Mouse (Mus musculus) left cerebral cortex, adult 18-20 months (tissue): Measurements from ENCODE around the gene Slc25a22. TPM values are rescaled to one million over a fixed set of nuclear protein-coding genes. Genes with fewer than 3 reads are reported as not detected.

Experiments
- DNase-seq, 2 experiments: peaks; one replicate each; pipeline ENCODE4 v3.0.0; 2021 to 2022; ENCODE audit warnings: low spot score in 2 of 2, mixed read lengths in 1 of 2
- long read RNA-seq, 2 experiments: library from polyadenylated mRNA; stranded (forward); transcript quantifications; one replicate each; pipeline ENCODE4 v2.0.0; 2021
- total RNA-seq, 2 experiments: library from RNA; stranded (reverse); gene quantifications; 2 replicates each; pipeline ENCODE4 v1.2.3; 2021

The Slc25a22 gene
- total RNA-seq: 100 to 1,000 TPM; 251 to 254 TPM
- long read RNA-seq, experiment 1, full-length matches to known transcripts: 219 of 322 reads
- long read RNA-seq, experiment 1, partial matches to known transcripts: 43 of 322 reads
- long read RNA-seq, experiment 1, other reads (novel, unspliced or antisense): 60 of 322 reads
- long read RNA-seq, experiment 2, full-length matches to known transcripts: 120 of 177 reads
- long read RNA-seq, experiment 2, partial matches to known transcripts: 26 of 177 reads
- long read RNA-seq, experiment 2, other reads (novel, unspliced or antisense): 31 of 177 reads

- DNase-seq: peak; percentile 80 to 87
Observed at GRCm38 (mm10) chr7:141437178-141438120, at the start of gene Slc25a22. Slc25a22 (minus strand) TSS chr7:141437892.

- DNase-seq: no peak
Observed at GRCm38 (mm10) chr7:141487141-141487540, 49.4 kb upstream of the Slc25a22 start.

GRCm38 (mm10) chr7:141486239-141486638 is 48.5 kb upstream of the Slc25a22 start:
- no peak for DNase-seq

GRCm38 (mm10) chr7:141485606-141486005 is 47.9 kb upstream of the Slc25a22 start:
- no peak for DNase-seq

- DNase-seq: no peak
Observed at GRCm38 (mm10) chr7:141485186-141485585, 47.5 kb upstream of the Slc25a22 start.

- DNase-seq: no peak
Observed at GRCm38 (mm10) chr7:141484186-141485120, 46.8 kb upstream of the Slc25a22 start.

GRCm38 (mm10) chr7:141483114-141483653 is 45.5 kb upstream of the Slc25a22 start:
- no peak for DNase-seq

GRCm38 (mm10) chr7:141482531-141483024 is 44.9 kb upstream of the Slc25a22 start:
- DNase-seq: no peak

GRCm38 (mm10) chr7:141481498-141482401 is 44.1 kb upstream of the Slc25a22 start:
- peak; percentile 50 to 60 for DNase-seq

- DNase-seq: peak; percentile 62 to 77
Observed at GRCm38 (mm10) chr7:141480842-141481497, 43.3 kb upstream of the Slc25a22 start.

GRCm38 (mm10) chr7:141478270-141478748 is 40.6 kb upstream of the Slc25a22 start:
- no peak for DNase-seq

- no peak for DNase-seq
Observed at GRCm38 (mm10) chr7:141477578-141478269, 40.0 kb upstream of the Slc25a22 start.

- DNase-seq: no peak
Observed at GRCm38 (mm10) chr7:141476981-141477370, 39.3 kb upstream of the Slc25a22 start.

- peak; percentile 35 to 54 for DNase-seq
Observed at GRCm38 (mm10) chr7:141476226-141476980, 38.7 kb upstream of the Slc25a22 start.

- no peak for DNase-seq
Observed at GRCm38 (mm10) chr7:141475805-141476158, 38.1 kb upstream of the Slc25a22 start.

- DNase-seq: peak; percentile 79 to 81
Observed at GRCm38 (mm10) chr7:141475011-141475804, 37.5 kb upstream of the Slc25a22 start, which contains the start of the genes Polr2l and Tspan4. Polr2l (minus strand) TSS chr7:141475132. Tspan4 (plus strand) TSS chr7:141475240.
